Mouse (Mus musculus): ENCODE measurements around the gene Svep1. TPM values are rescaled to one million over a fixed set of nuclear protein-coding genes. Genes with fewer than 3 reads are reported as not detected.

The Svep1 gene
- polyA plus RNA-seq (2021; fragmentation: Nextera tagmentation): 0.17 and 0.21 TPM in 2 replicates
- long read RNA-seq, experiment 1, partial matches to known transcripts: 0 of 1 reads
- long read RNA-seq, experiment 1, other reads (novel, unspliced or antisense): 1 of 1 reads
- long read RNA-seq, experiment 2: 0 reads

DNA sequence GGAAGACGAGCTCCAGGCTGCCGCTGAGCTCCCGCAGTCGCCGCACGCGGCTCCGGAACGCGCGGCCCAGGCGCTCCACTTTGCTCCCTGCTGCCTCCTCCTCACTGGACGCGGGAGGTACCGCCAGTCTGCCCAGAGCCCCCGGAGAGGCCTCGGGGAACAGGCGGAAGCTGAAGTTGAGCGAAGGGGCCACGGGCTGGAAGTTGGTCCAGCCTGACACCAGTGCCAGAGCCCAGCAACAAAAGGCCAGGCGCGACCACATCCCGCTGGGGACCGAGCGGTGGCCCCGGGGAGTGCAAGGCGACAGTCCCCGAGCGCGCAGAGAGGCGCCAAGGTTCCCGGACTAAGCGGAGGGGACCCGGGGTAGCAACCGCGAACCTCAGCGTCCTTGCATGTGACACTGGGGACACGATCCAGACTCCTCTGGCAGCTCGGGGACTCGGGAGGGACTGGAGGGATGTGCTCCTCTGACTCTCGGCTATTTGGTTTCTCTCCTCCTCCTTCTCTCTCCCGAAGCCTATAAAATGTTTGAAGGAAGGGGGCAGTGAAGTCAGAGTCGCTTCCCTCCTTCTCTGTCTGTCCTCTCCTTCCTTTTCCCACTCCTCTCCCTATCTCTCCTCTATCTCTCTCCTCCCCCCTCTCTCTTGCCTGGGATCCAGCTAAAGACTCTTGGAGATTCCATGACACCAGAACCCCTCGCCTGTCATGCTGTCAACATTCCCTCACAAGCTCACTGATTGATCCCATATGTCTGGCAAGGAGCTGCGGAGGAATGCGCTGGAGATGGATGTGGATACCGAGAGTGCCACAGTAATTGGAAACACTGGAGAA lies at the start of gene Svep1:
Gene Svep1 (minus strand): TSS at position 745 of the 831 bp plus-strand sequence.

DNA sequence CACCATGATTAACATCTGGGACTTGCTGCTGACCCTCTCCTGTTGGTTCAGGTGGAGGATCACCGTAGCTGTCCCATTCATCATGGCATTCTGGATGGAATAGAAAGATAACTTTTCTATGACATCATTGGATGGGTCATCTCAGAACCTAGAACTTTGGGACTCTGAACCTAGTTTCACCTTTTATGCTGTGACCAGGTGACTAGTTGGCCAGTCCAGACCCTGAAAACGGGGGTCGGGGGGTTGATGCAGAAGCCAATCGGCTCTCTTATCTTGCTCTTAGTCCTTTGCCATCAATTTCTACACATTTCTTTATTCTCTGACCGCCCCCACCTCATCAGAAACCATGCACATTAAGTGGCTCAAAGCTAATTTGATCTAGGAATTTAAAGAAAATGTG lies 197.6 kb downstream of the Svep1 start, which contains the start of gene Txndc8:
Gene Txndc8 (minus strand): TSS at position 101 of the 400 bp plus-strand sequence.

Other genes starting within 250 kb of the Svep1 start
- not detected in 2 replicates for gene Txndc8, start 197.7 kb downstream of the Svep1 start, polyA plus RNA-seq (2021; fragmentation: Nextera tagmentation)
- 1.5 and 1.6 TPM in 2 replicates for gene Musk, start 79.1 kb upstream of the Svep1 start, polyA plus RNA-seq (2021; fragmentation: Nextera tagmentation)